Mouse (Mus musculus): ENCODE results near the gene Cdr2l. TPM values are rescaled to one million over a fixed set of nuclear protein-coding genes. Genes with fewer than 3 reads are reported as not detected.
A peak's percentile ranks its signal among the peaks of the same experiment; 100 is the strongest.

The Cdr2l gene
- total and polyA plus RNA-seq, 3 experiments, result not detected

- peak; percentile 77; the same call in 1 of the 2 replicates for TF ChIP-seq MYC (IDR thresholded peaks at IDR 0.05; ENCODE audit: low read depth, low read length)
- TF ChIP-seq CHD1 (IDR thresholded peaks at IDR 0.05; ENCODE audit: low read depth, low read length), result 0 out of 2 replicates have a peak, but pooled peaks have one; percentile 52
- TF ChIP-seq TCF12 (IDR thresholded peaks at IDR 0.05; ENCODE audit: low read depth, low read length), result peak; percentile 98
- peak; percentile 100 for TF ChIP-seq UBTF (IDR thresholded peaks at IDR 0.05; ENCODE audit: low read depth, low read length)
- TF ChIP-seq SIN3A (IDR thresholded peaks at IDR 0.05; ENCODE audit: low read length), result peak; percentile 99
- TF ChIP-seq IRF4 (IDR thresholded peaks at IDR 0.05; ENCODE audit: low read depth, low read length), result peak; percentile 77
- no peak; the same call in 1 of the 2 replicates for TF ChIP-seq EP300 (IDR thresholded peaks at IDR 0.05; ENCODE audit: low read length)
- no peak for TF ChIP-seq JUND (conservative IDR thresholded peaks at IDR 0.05; ENCODE audit: low read depth, low read length)
- peak; percentile 97 for TF ChIP-seq HCFC1 (IDR thresholded peaks at IDR 0.05; ENCODE audit: low read depth, low read length)
- TF ChIP-seq MEF2A (IDR thresholded peaks at IDR 0.05; ENCODE audit: borderline replicate concordance, low read depth, low read length), result peak; percentile 74
- peak; percentile 95 for TF ChIP-seq MXI1 (IDR thresholded peaks at IDR 0.05; ENCODE audit: low read depth, low read length)
- TF ChIP-seq ZC3H11A (IDR thresholded peaks at IDR 0.05; ENCODE audit: low read depth, low read length), result no peak
- TF ChIP-seq ELF1 (IDR thresholded peaks at IDR 0.05; ENCODE audit: low read depth, low read length), result peak; percentile 87
- TF ChIP-seq RCOR1 (conservative IDR thresholded peaks at IDR 0.05; ENCODE audit: low read depth, low read length), result peak; percentile 80; the same call in 1 of the 2 replicates
- TF ChIP-seq MAX (IDR thresholded peaks at IDR 0.05; ENCODE audit: low read length), result peak; percentile 72
- peak; percentile 66 for TF ChIP-seq NRF1 (IDR thresholded peaks at IDR 0.05; ENCODE audit: low read depth, low read length)
- TF ChIP-seq MAZ (IDR thresholded peaks at IDR 0.05; ENCODE audit: low read depth, low read length), result peak; percentile 84
- no peak; the same call in 1 of the 2 replicates for TF ChIP-seq ZKSCAN1 (IDR thresholded peaks at IDR 0.05; ENCODE audit: borderline replicate concordance, low read depth, low read length)
Observed at GRCm38 (mm10) chr11:115403338-115404124, 21.8 kb downstream of the Cdr2l start, which contains the start of gene Mrpl58 (continued).

GRCm38 (mm10) chr11:115405723-115406122 is 24.0 kb downstream of the Cdr2l start:
- Histone ChIP-seq H3K4me1 (ENCODE audit: control insufficient read depth in 1 of 2, insufficient read depth in 2 of 2) (peaks cover 6 to 26% of the 10 kb centered on the region in 2 experiments; a peak in 3 of 4 replicates), H3K4me3 (replicated peaks in 1 of 3; ENCODE audit: low read depth in 2 of 3, low read length in 2 of 3, poor library complexity in 1 of 3) (no peak overlapping the region), H3K36me3 (replicated peaks in 1 of 2; ENCODE audit: control insufficient read depth in 1 of 2, insufficient read depth in 1 of 2, low read length in 1 of 2) (peaks cover 20 to 56% of the 10 kb centered on the region in 2 experiments), H3K27me3 (replicated peaks) (peaks cover 4% of the 10 kb centered on the region), H3K79me2 (replicated peaks; ENCODE audit: control insufficient read depth, extremely low read depth, insufficient read depth, poor library complexity, severe bottlenecking) (0 out of 2 replicates have a peak, but pooled peaks cover 2% of the 10 kb centered on the region), H3K9ac (ENCODE audit: insufficient read depth, low read depth) (no peak overlapping the region), H3K4me2 (ENCODE audit: insufficient read depth, low read depth, poor library complexity, severe bottlenecking) (no peak overlapping the region), H3K9me3 (replicated peaks; ENCODE audit: low read length) (no peaks in the 10 kb centered on the region), H3K27ac (ENCODE audit: insufficient read depth, low read depth) (no peak overlapping the region)
- in situ Hi-C loops (cut with MboI; ENCODE audit: low pct_ligation_motif_present, low pct_unique_long_range_greater_than_20kb, low sequenced_read_pairs), result no loop called here
- no peak for DNase-seq (ENCODE audit: extremely low read depth)
- TF ChIP-seq SIN3A (IDR thresholded peaks at IDR 0.05; ENCODE audit: low read length), result no peak
- TF ChIP-seq POLR2AphosphoS2 (IDR thresholded peaks at IDR 0.05; ENCODE audit: low read depth, low read length), result no peak
- TF ChIP-seq ETS1 (conservative IDR thresholded peaks at IDR 0.05; ENCODE audit: low read depth, low read length), result no peak
- no peak for TF ChIP-seq POLR2A (IDR thresholded peaks at IDR 0.05; ENCODE audit: low read depth, low read length)
- TF ChIP-seq USF2 (conservative IDR thresholded peaks at IDR 0.05; ENCODE audit: low read depth, low read length), result no peak
- no peak for TF ChIP-seq E2F4 (IDR thresholded peaks at IDR 0.05; ENCODE audit: insufficient replicate concordance, low read depth, low read length)
- TF ChIP-seq NRF1 (IDR thresholded peaks at IDR 0.05; ENCODE audit: low read depth, low read length), result no peak
- TF ChIP-seq CHD2 (IDR thresholded peaks at IDR 0.05; ENCODE audit: low read length), result no peak
- no peak for TF ChIP-seq ELF1 (IDR thresholded peaks at IDR 0.05; ENCODE audit: low read depth, low read length)
- TF ChIP-seq MXI1 (IDR thresholded peaks at IDR 0.05; ENCODE audit: low read depth, low read length), result no peak
- no peak for TF ChIP-seq ZC3H11A (IDR thresholded peaks at IDR 0.05; ENCODE audit: low read depth, low read length)
- TF ChIP-seq IRF4 (IDR thresholded peaks at IDR 0.05; ENCODE audit: low read depth, low read length), result no peak
- TF ChIP-seq MAZ (IDR thresholded peaks at IDR 0.05; ENCODE audit: low read depth, low read length), result no peak
- TF ChIP-seq PAX5 (IDR thresholded peaks at IDR 0.05; ENCODE audit: low read length), result no peak
- TF ChIP-seq JUN (IDR thresholded peaks at IDR 0.05; ENCODE audit: insufficient read depth, low read depth, low read length), result no peak
- no peak for TF ChIP-seq UBTF (IDR thresholded peaks at IDR 0.05; ENCODE audit: low read depth, low read length)
- dilution Hi-C loops (cut with MboI; ENCODE audit: extremely low pct_ligation_motif_present, extremely low pct_unique_long_range_greater_than_20kb, low sequenced_read_pairs), result no loop called here
